Mouse (Mus musculus): ENCODE results near the gene Mon2. TPM values are rescaled to one million over a fixed set of nuclear protein-coding genes. Genes with fewer than 3 reads are reported as not detected.

The Mon2 gene
- total RNA-seq (2014; rRNA removed) (41.3 and 58.7 TPM in 2 replicates), polyA plus RNA-seq (2015; fragmentation: Nextera tagmentation; extraction: Ambion mirVana) (12.4 and 15.1 TPM in 2 replicates)

- Histone ChIP-seq H3K4me2 (ENCODE audit: low read depth) (peak within 1 kb of the TSS; percentile 74), H3K9me3 (ENCODE audit: low read length) (no peaks in the 10 kb centered on the region), H3K27me3 (ENCODE audit: insufficient read depth, low read length) (no peaks in the 10 kb centered on the region), H3K27ac (ENCODE audit: low read depth, low read length) (peak within 1 kb of the TSS; percentile 81), H3K4me3 (ENCODE audit: low read depth, low read length) (peak within 1 kb of the TSS; percentile 93), H3K36me3 (ENCODE audit: insufficient read depth) (no peaks in the 10 kb centered on the region), H3K9ac (peak within 1 kb of the TSS; percentile 81), H3K4me1 (ENCODE audit: insufficient read depth) (peaks cover 9% of the 10 kb centered on the region)
- no peak for TF ChIP-seq CTCF (IDR thresholded peaks at IDR 0.05; ENCODE audit: low read depth)
- 3% methylated on average over 58 of the region's 58 CpGs for WGBS
- peak; percentile 100 for ATAC-seq
- peak; percentile 97 for DNase-seq
Measured at GRCm38 (mm10) chr10:123076245-123077023, at the start of gene Mon2. Gene Mon2, minus strand, starts transcription at chr10:123076505.

- Histone ChIP-seq H3K4me1 (ENCODE audit: insufficient read depth) (no peaks in the 10 kb centered on the region), H3K27me3 (ENCODE audit: insufficient read depth, low read length) (no peaks in the 10 kb centered on the region), H3K27ac (ENCODE audit: low read depth, low read length) (no peak overlapping the region), H3K9me3 (ENCODE audit: low read length) (no peaks in the 10 kb centered on the region), H3K9ac (no peak overlapping the region), H3K4me2 (ENCODE audit: low read depth) (no peak overlapping the region), H3K36me3 (ENCODE audit: insufficient read depth) (peaks cover 84% of the 10 kb centered on the region), H3K4me3 (ENCODE audit: low read depth, low read length) (no peak overlapping the region)
- DNase-seq: no peak
- WGBS: 93% methylated on average over 14 of the region's 14 CpGs
- ATAC-seq: no peak
- TF ChIP-seq CTCF (IDR thresholded peaks at IDR 0.05; ENCODE audit: low read depth): peak; percentile 10; the same call in 1 of the 2 replicates
Measured at GRCm38 (mm10) chr10:123120666-123121392, 44.5 kb upstream of the Mon2 start.

- ATAC-seq (no peak), DNase-seq (no peak)
- no peaks in the 10 kb centered on the region for H3K27me3 ChIP-seq (ENCODE audit: insufficient read depth, low read length)
- no peaks in the 10 kb centered on the region for H3K9me3 ChIP-seq (ENCODE audit: low read length)
- H3K4me3 ChIP-seq (ENCODE audit: low read depth, low read length): no peak overlapping the region
- peaks cover 78% of the 10 kb centered on the region for H3K36me3 ChIP-seq (ENCODE audit: insufficient read depth)
- no peak for TF ChIP-seq CTCF (IDR thresholded peaks at IDR 0.05; ENCODE audit: low read depth)
- WGBS: 87% methylated on average over 14 of the region's 14 CpGs
- no peak overlapping the region for H3K9ac ChIP-seq
- no peaks in the 10 kb centered on the region for H3K4me1 ChIP-seq (ENCODE audit: insufficient read depth)
- no peak overlapping the region for H3K4me2 ChIP-seq (ENCODE audit: low read depth)
- H3K27ac ChIP-seq (ENCODE audit: low read depth, low read length): no peak overlapping the region
Measured at GRCm38 (mm10) chr10:123116861-123117260, 40.6 kb upstream of the Mon2 start.

GRCm38 (mm10) chr10:123113466-123113865 is 37.2 kb upstream of the Mon2 start:
- no peak overlapping the region for H3K9ac ChIP-seq
- H3K27ac ChIP-seq (ENCODE audit: low read depth, low read length): no peak overlapping the region
- no peak overlapping the region for H3K4me3 ChIP-seq (ENCODE audit: low read depth, low read length)
- no peak for TF ChIP-seq CTCF (IDR thresholded peaks at IDR 0.05; ENCODE audit: low read depth)
- DNase-seq (no peak), ATAC-seq (no peak)
- no peaks in the 10 kb centered on the region for H3K27me3 ChIP-seq (ENCODE audit: insufficient read depth, low read length)
- no peak overlapping the region for H3K4me2 ChIP-seq (ENCODE audit: low read depth)
- H3K36me3 ChIP-seq (ENCODE audit: insufficient read depth): peaks cover 57% of the 10 kb centered on the region
- no peaks in the 10 kb centered on the region for H3K4me1 ChIP-seq (ENCODE audit: insufficient read depth)
- WGBS: 93% methylated on average over 8 of the region's 8 CpGs
- no peaks in the 10 kb centered on the region for H3K9me3 ChIP-seq (ENCODE audit: low read length)

GRCm38 (mm10) chr10:123112787-123113168 is 36.5 kb upstream of the Mon2 start:
- no peak overlapping the region for H3K9ac ChIP-seq
- H3K4me3 ChIP-seq (ENCODE audit: low read depth, low read length): no peak overlapping the region
- H3K27ac ChIP-seq (ENCODE audit: low read depth, low read length): no peak overlapping the region
- ATAC-seq (no peak), DNase-seq (no peak)
- no peak overlapping the region for H3K4me2 ChIP-seq (ENCODE audit: low read depth)
- no peaks in the 10 kb centered on the region for H3K4me1 ChIP-seq (ENCODE audit: insufficient read depth)
- no peak for TF ChIP-seq CTCF (IDR thresholded peaks at IDR 0.05; ENCODE audit: low read depth)
- H3K36me3 ChIP-seq (ENCODE audit: insufficient read depth): peaks cover 51% of the 10 kb centered on the region
- no peaks in the 10 kb centered on the region for H3K27me3 ChIP-seq (ENCODE audit: insufficient read depth, low read length)
- no peaks in the 10 kb centered on the region for H3K9me3 ChIP-seq (ENCODE audit: low read length)
- WGBS: 93% methylated on average over 9 of the region's 9 CpGs

GRCm38 (mm10) chr10:123112056-123112786 is 35.9 kb upstream of the Mon2 start:
- Histone ChIP-seq H3K9ac (no peak overlapping the region), H3K9me3 (ENCODE audit: low read length) (no peaks in the 10 kb centered on the region), H3K4me3 (ENCODE audit: low read depth, low read length) (no peak overlapping the region), H3K4me1 (ENCODE audit: insufficient read depth) (no peaks in the 10 kb centered on the region), H3K27ac (ENCODE audit: low read depth, low read length) (no peak overlapping the region), H3K36me3 (ENCODE audit: insufficient read depth) (peaks cover 46% of the 10 kb centered on the region), H3K4me2 (ENCODE audit: low read depth) (no peak overlapping the region), H3K27me3 (ENCODE audit: insufficient read depth, low read length) (no peaks in the 10 kb centered on the region)
- DNase-seq (no peak), ATAC-seq (no peak)
- WGBS: 84% methylated on average over 11 of the region's 11 CpGs
- no peak for TF ChIP-seq CTCF (IDR thresholded peaks at IDR 0.05; ENCODE audit: low read depth)
